8 mouse cellular contexts compared by ENCODE assay signal in the genomic region with DNA sequence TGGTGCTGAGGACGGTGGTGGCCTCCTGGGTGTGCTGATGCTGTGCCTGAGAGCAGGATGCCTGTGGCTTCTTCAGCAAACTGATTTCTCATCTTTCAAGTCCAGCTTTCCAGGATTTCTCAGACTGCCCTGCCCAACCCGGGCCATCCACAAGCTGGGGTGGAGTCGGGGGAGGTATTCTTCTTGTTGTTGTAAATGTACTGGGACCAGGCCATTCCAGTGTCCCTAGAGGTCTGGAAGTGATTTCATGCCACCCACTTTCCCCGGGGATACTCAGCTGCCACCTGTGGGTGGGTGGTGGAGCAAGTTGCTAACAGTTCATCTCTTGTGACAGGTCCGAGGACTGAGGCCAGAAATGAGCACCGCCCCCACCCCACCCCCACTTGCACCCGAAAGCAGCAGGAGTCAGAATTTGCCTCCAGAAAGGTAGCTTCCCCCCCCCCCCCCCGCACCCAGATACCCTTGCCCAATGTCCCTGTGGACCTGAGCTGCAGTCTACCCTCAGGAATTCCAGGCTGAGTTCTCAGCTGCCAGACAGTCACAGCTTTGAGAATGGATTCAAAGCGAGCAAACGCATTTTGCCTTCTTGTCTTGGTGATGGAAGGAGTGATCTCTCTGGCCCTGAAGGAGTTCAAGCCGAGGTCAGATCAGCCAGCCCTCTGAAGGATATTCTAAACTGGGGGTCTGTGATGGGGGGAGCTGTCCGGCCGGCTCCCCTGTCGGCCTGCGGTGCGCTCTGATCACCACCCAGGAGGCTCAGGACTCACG. TPM values are rescaled to one million over a fixed set of nuclear protein-coding genes. Genes with fewer than 3 reads are reported as not detected.
DNase-seq lines count a peak whose midpoint lies in the region; ATAC-seq and TF ChIP-seq lines count a peak whose summit lies in the region.

No protein-coding gene starts in this region.

- in situ Hi-C loops in CH12.LX (cut with MboI; ENCODE audit: low pct_ligation_motif_present, low pct_unique_long_range_greater_than_20kb, low sequenced_read_pairs): loop anchor here (25.0 kb wide), 1 partner anchor 970 kb away; a partner anchor contains a TSS

- no peak for TF ChIP-seq POLR2A in CH12.LX (IDR thresholded peaks at IDR 0.05; ENCODE audit: low read depth, low read length)

- peaks cover 15% of the 10 kb centered on the region for H3K27me3 ChIP-seq in CH12.LX (replicated peaks)
- H3K27me3 ChIP-seq in embryonic facial prominence, embryonic 15.5 days: no peaks in the 10 kb centered on the region

- peak; percentile 52 to 78 for DNase-seq in adrenal gland, adult (ENCODE audit: inconsistent age in 2 of 2, low spot score in 1 of 2)
- DNase-seq in adrenal gland, postnatal 36 days: no peak
- no peak for DNase-seq in CH12.LX (ENCODE audit: extremely low read depth)
- peak; percentile 48 for DNase-seq in kidney, adult 11 months
- DNase-seq in lung, postnatal 4 days: peak; percentile 51 to 70
- no peak for DNase-seq in T-cell, adult 2 months (ENCODE audit: low spot score)
- DNase-seq in layer of hippocampus, adult 18-20 months (ENCODE audit: low spot score in 2 of 2): no peak

- dilution Hi-C loops in CH12.LX (cut with MboI; ENCODE audit: extremely low pct_ligation_motif_present, extremely low pct_unique_long_range_greater_than_20kb, low sequenced_read_pairs): no loop called here

- TF ChIP-seq CTCF in CH12.LX (conservative IDR thresholded peaks at IDR 0.05 in 1 of 2, IDR thresholded peaks at IDR 0.05 in 1 of 2; ENCODE audit: low read depth in 2 of 2, low read length in 2 of 2): no peak

- H3K79me2 ChIP-seq in CH12.LX (replicated peaks; ENCODE audit: control insufficient read depth, extremely low read depth, insufficient read depth, poor library complexity, severe bottlenecking): peaks cover 19% of the 10 kb centered on the region

- TF ChIP-seq RAD21 in CH12.LX (IDR thresholded peaks at IDR 0.05; ENCODE audit: low read depth, low read length): no peak; the same call in 1 of the 2 replicates

- no peaks in the 10 kb centered on the region for H3K36me3 ChIP-seq in CH12.LX (replicated peaks in 1 of 2; ENCODE audit: control insufficient read depth in 1 of 2, insufficient read depth in 1 of 2, low read length in 1 of 2)
- H3K36me3 ChIP-seq in embryonic facial prominence, embryonic 15.5 days: no peaks in the 10 kb centered on the region

- H3K9me3 ChIP-seq in CH12.LX (replicated peaks; ENCODE audit: low read length): no peaks in the 10 kb centered on the region
- H3K9me3 ChIP-seq in embryonic facial prominence, embryonic 15.5 days (replicated peaks): no peaks in the 10 kb centered on the region

- peaks cover 5 to 48% of the 10 kb centered on the region in 2 experiments for H3K4me1 ChIP-seq in CH12.LX (ENCODE audit: control insufficient read depth in 1 of 2, insufficient read depth in 2 of 2)
- H3K4me1 ChIP-seq in embryonic facial prominence, embryonic 15.5 days: peaks cover 47% of the 10 kb centered on the region

- 6% methylated on average over 16 of the region's 17 CpGs for WGBS in embryonic facial prominence, embryonic 15.5 days

- no peak overlapping the region for H3K27ac ChIP-seq in CH12.LX (ENCODE audit: insufficient read depth, low read depth)
- peak overlapping the region; percentile 99 for H3K27ac ChIP-seq in embryonic facial prominence, embryonic 15.5 days (replicated peaks)

- TF ChIP-seq EP300 in CH12.LX (IDR thresholded peaks at IDR 0.05; ENCODE audit: low read length): no peak

- peak overlapping the region; percentile 60 for H3K9ac ChIP-seq in CH12.LX (ENCODE audit: insufficient read depth, low read depth)
- peak overlapping the region; percentile 39 for H3K9ac ChIP-seq in embryonic facial prominence, embryonic 15.5 days

- H3K4me3 ChIP-seq in CH12.LX (replicated peaks in 1 of 3; ENCODE audit: low read depth in 2 of 3, low read length in 2 of 3, poor library complexity in 1 of 3): peak overlapping the region; percentile 74 to 82 (median 81)
- H3K4me3 ChIP-seq in embryonic facial prominence, embryonic 15.5 days (replicated peaks): peak overlapping the region; percentile 75

- H3K4me2 ChIP-seq in CH12.LX (ENCODE audit: insufficient read depth, low read depth, poor library complexity, severe bottlenecking): peak overlapping the region; percentile 93
- H3K4me2 ChIP-seq in embryonic facial prominence, embryonic 15.5 days (replicated peaks): peak overlapping the region; percentile 87

- ATAC-seq in embryonic facial prominence, embryonic 15.5 days (ENCODE audit: insufficient number of reproducible peaks, low FRiP score, low TSS enrichment, low read depth): no peak

TF ChIP-seq in CH12.LX, 34 proteins besides CTCF, POLR2A, EP300 and RAD21:
- TF ChIP-seq E2F4 (IDR thresholded peaks at IDR 0.05; ENCODE audit: insufficient replicate concordance, low read depth, low read length) (no peak), MYC (IDR thresholded peaks at IDR 0.05; ENCODE audit: low read depth, low read length) (no peak), PAX5 (IDR thresholded peaks at IDR 0.05; ENCODE audit: low read length) (no peak), MAX (IDR thresholded peaks at IDR 0.05; ENCODE audit: low read length) (no peak), BHLHE40 (IDR thresholded peaks at IDR 0.05; ENCODE audit: low read depth, low read length) (no peak), USF1 (IDR thresholded peaks at IDR 0.05; ENCODE audit: low read depth, low read length) (no peak), ZC3H11A (IDR thresholded peaks at IDR 0.05; ENCODE audit: low read depth, low read length) (no peak), MXI1 (IDR thresholded peaks at IDR 0.05; ENCODE audit: low read depth, low read length) (no peak), MAZ (IDR thresholded peaks at IDR 0.05; ENCODE audit: low read depth, low read length) (no peak), KAT2A (IDR thresholded peaks at IDR 0.05; ENCODE audit: insufficient replicate concordance, low read length) (no peak), POLR2AphosphoS2 (IDR thresholded peaks at IDR 0.05; ENCODE audit: low read depth, low read length) (no peak), TBP (conservative IDR thresholded peaks at IDR 0.05; ENCODE audit: low read depth, low read length) (no peak), CHD2 (IDR thresholded peaks at IDR 0.05; ENCODE audit: low read length) (no peak)

RNA-seq across cellular contexts. Expression of a gene that starts 2.1 kb away (rescaled TPM):
- total RNA-seq in adrenal gland, postnatal 36 days (2021): 100 to 1,000 TPM in 1 of 2 experiments, 10 to 100 TPM in 1; 98.2 to 143 TPM
- total RNA-seq in CH12.LX (2012; rRNA removed) (9.6 and 11.1 TPM in 2 replicates), CH12.LX (2014; rRNA removed) (2.0 and 3.7 TPM in 2 replicates)
- 31.9 and 45.8 TPM in 2 replicates for polyA plus RNA-seq in CH12.LX (2012; ENCODE audit: insufficient read length, low read depth)
- 38.7 and 40.1 TPM in 2 replicates for polyA plus RNA-seq in embryonic facial prominence, embryonic 15.5 days (2015; fragmentation: Nextera tagmentation; extraction: Ambion mirVana)
- total RNA-seq in layer of hippocampus, adult 18-20 months (2021): 10 to 100 TPM; 86.3 to 88.2 TPM

Comparison
In these comparisons a context has a peak if more than half of its experiments do, and no peak if none do; other contexts are left out.
1. DNase-seq: peak in adrenal gland, adult (2 of 2), kidney, adult 11 months (single experiment) and lung, postnatal 4 days (2 of 2); none in adrenal gland, postnatal 36 days (0 of 2), CH12.LX (single experiment), T-cell, adult 2 months (single experiment) and layer of hippocampus, adult 18-20 months (0 of 2).
2. RNA of a gene that starts 2.1 kb away (total RNA-seq): 98.2 to 143 TPM in adrenal gland, postnatal 36 days and 86.3 to 88.2 TPM in layer of hippocampus, adult 18-20 months; 2.0 to 11.1 TPM in CH12.LX; every median in the first group is over 4 times any median in the second.